Mouse (Mus musculus) hindbrain, embryonic 10.5 days (tissue): ENCODE measurements around the gene Cyb5r4. TPM values are rescaled to one million over a fixed set of nuclear protein-coding genes. Genes with fewer than 3 reads are reported as not detected.
"Not testable (repeated sequence)": the region's sequence is repeated elsewhere in the genome, so short reads cannot be mapped to it uniquely, and the experiment has no call there.

Experiments
- DNase-seq: peaks from one replicate; pipeline ENCODE4 v3.0.0-alpha.2; 2017; ENCODE audit warnings: low spot score
- H3K27ac ChIP-seq: fragments of 300-500 bp; sonication (generic); 2 replicates; pipeline ENCODE4 v1.5.1; 2016; ENCODE audit warnings: mild to moderate bottlenecking, moderate library complexity
- H3K27me3 ChIP-seq: fragments of 300-500 bp; sonication (generic); 2 replicates; pipeline ENCODE4 v1.6.1; 2016; ENCODE audit warnings: mild to moderate bottlenecking; ENCODE audit not compliant: poor library complexity, insufficient read depth, severe bottlenecking
- H3K36me3 ChIP-seq: fragments of 300-500 bp; sonication (generic); 2 replicates; pipeline ENCODE4 v1.6.1; 2016; ENCODE audit warnings: mild to moderate bottlenecking, moderate library complexity
- H3K4me1 ChIP-seq: fragments of 300-500 bp; sonication (generic); replicated peaks from 2 replicates; pipeline ENCODE4 v1.6.1; 2016; ENCODE audit warnings: mild to moderate bottlenecking
- H3K4me3 ChIP-seq: fragments of 300-500 bp; sonication (generic); 2 replicates; pipeline ENCODE4 v1.5.1; 2016; ENCODE audit warnings: mild to moderate bottlenecking, moderate library complexity
- H3K9me3 ChIP-seq: fragments of 300-500 bp; sonication (generic); 2 replicates; pipeline ENCODE4 v1.6.1; 2016; ENCODE audit warnings: mild to moderate bottlenecking, moderate library complexity
- WGBS: fragments of 180-500 bp; shearing (Covaris S2); methylation state at CpG from one replicate; pipeline ENCODE4 v1.1.7; 2016; 5-methylcytosine and 5-hydroxymethylcytosine counted together
- polyA plus RNA-seq: library from polyadenylated mRNA; unstranded; fragments of >200 nt; fragmentation: Nextera tagmentation; extraction: Ambion mirVana; gene quantifications from 2 replicates; pipeline ENCODE4 v1.2.1, GENCODE M21; 2016

The Cyb5r4 gene
- polyA plus RNA-seq, 1 experiment from 2014 or later, result 94.1 TPM

DNA sequence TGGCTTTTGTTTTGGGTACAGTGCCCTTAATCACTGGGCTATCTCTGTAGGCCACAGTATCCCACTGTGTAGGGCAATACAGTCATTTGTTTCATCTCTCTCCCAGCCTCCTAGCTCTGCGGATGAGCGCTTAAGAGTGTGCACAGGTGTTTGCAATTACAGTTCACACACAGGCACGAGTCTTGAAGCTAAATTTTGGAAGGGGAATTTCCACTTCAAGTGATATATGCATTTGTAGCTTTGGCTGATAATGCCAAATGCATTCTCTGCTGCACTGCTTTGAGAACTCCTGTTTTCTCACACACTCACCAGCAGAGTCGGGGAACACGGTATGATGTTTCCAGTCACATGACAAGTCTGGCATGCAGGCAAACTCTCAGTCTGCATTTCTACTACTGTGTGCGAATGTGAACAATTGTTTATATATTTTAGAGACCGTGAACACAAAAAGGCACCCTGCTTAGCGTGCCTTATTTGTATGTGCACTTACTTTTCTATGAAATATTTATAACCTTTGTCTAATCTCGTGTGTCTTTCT is 100.2 kb downstream of the Cyb5r4 start:
- no peaks in the 10 kb centered on the region for H3K36me3 ChIP-seq
- no peak overlapping the region for H3K4me3 ChIP-seq
- H3K9me3 ChIP-seq, result no peaks in the 10 kb centered on the region
- H3K4me1 ChIP-seq, result no peaks in the 10 kb centered on the region
- no peaks in the 10 kb centered on the region for H3K27me3 ChIP-seq
- 66% methylated on average over 9 of the region's 9 CpGs for WGBS
- no peak overlapping the region for H3K27ac ChIP-seq
- DNase-seq, result no peak

DNA sequence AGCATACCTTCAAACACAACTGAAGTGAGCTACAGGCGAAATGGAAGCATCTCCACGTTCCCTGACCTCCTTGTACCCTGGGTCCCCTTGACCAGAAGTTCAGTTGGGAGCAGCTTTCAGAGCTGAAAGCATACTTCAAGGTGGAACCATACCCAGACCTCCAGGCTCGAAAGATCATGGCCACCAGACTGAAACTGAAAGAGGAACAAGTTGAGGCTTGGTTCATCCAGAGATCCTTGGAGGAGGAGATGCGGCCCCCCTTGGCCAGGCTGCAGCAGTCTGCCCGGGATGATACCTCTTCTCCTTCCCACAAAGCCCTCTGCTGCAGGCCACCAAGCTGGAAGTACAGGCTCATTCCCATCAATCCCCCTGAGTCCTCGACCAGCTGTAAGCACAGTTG is 105.2 kb downstream of the Cyb5r4 start:
- H3K27me3 ChIP-seq, DNase-seq, H3K4me3 ChIP-seq, H3K36me3 ChIP-seq, H3K4me1 ChIP-seq, H3K9me3 ChIP-seq, H3K27ac ChIP-seq: not testable (repeated sequence)
- 82% methylated on average over 6 of the region's 6 CpGs for WGBS

Other genes starting within 250 kb of the Cyb5r4 start
- gene Snap91, start 141.4 kb upstream of the Cyb5r4 start, polyA plus RNA-seq, result 8.2 and 17.5 TPM in 2 replicates
- gene Ripply2, start 6.5 kb upstream of the Cyb5r4 start, polyA plus RNA-seq, result 1.2 and 1.4 TPM in 2 replicates
- not detected in 2 replicates for gene Mrap2, start 122.3 kb downstream of the Cyb5r4 start, polyA plus RNA-seq
- 9.3 and 11.7 TPM in 2 replicates for gene Cep162, start 233.5 kb downstream of the Cyb5r4 start, polyA plus RNA-seq